Mouse (Mus musculus): ENCODE measurements around the gene 1700029P11Rik.

- TF ChIP-seq CTCF (IDR thresholded peaks at IDR 0.05; ENCODE audit: low read depth, low read length), result no peak
- TF ChIP-seq POLR2A (IDR thresholded peaks at IDR 0.05; ENCODE audit: insufficient read depth, low read length), result no peak
- TF ChIP-seq EP300 (IDR thresholded peaks at IDR 0.05; ENCODE audit: insufficient read depth, low read depth, low read length), result no peak
Measured at GRCm38 (mm10) chr15:81933986-81934385, 46.4 kb upstream of the 1700029P11Rik start.
